Mouse (Mus musculus) urinary bladder, postnatal 10 days (tissue): ENCODE measurements around the gene Fmnl3.
A peak's percentile ranks its signal among the peaks of the same experiment; 100 is the strongest.

Experiments used
- DNase-seq: peaks from one replicate; pipeline ENCODE4 v3.0.0; 2022; ENCODE audit warnings: low spot score

Fmnl3 gene

DNA sequence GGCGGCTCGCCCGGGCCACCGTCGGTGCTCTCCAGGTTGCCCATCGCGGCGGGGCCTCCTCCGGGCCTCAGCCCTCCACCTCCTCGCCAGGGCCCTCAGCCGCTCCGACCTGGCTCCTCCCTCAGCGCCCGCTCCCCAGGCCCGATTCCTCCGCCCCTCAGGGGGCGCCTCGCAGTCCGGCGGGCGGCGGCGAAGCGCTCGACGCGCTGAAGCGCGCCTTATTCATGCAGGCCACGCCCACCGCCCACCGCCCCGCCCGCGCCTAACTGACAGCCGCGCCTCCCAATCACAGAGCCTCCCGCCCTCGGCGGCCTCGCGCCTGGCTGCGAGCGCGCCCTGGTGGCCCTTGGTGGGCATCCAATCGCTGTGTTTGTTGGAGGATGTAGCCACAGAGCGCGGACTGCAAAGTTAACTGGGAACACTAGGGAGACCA, at the start of gene Fmnl3:
TSS of gene Fmnl3 (minus strand) at position 224 of the 433 bp plus-strand sequence.
- peak; percentile 95 for DNase-seq

GRCm38 (mm10) chr15:99417692-99418271, 47.5 kb upstream of the Fmnl3 start:
- DNase-seq: no peak

DNA sequence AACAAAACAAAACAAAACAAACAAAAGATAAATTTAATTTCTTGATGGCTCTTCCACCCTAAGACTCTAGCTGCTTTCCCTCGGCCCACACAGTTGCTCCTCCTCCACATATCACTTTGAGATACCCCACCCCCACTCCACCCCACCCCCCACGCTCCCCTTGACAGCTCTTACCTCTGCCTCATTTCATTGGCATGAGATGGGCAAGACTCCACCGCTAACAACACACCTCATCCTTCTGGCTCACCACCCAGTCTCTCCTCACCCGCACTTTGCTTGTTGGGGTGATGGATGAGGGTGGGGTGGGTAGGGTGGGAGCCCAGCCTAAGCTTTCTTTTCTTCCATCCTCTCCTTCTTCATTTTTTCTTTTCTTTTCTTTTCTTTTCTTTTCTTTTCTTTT, 46.7 kb upstream of the Fmnl3 start:
- DNase-seq: no peak

DNA sequence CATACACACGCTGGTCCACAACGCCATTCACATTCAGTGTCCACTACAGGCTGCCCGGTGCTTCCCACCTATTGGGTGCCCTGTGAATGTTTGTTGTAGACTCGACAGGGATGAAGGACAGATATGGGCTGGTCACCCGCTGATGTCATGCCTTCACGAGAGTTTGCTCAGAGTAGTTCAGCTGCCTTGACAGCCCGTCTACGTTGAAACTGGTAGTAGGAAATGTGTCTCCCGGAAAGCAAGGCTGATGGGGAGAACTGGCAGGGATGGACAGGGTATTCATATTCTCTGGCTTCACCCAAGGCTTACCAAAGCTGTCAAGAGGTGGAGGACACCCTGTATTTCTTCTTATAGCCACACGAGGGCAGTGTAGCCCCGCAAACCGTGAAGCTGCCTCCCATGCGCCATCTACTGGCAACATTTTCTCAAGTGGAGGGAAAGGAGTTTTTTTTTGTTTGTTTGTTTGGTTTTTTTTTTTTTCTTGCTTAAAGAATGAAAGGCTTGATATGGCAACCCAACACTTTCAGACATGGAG, 46.1 kb upstream of the Fmnl3 start:
- DNase-seq: no peak

DNA sequence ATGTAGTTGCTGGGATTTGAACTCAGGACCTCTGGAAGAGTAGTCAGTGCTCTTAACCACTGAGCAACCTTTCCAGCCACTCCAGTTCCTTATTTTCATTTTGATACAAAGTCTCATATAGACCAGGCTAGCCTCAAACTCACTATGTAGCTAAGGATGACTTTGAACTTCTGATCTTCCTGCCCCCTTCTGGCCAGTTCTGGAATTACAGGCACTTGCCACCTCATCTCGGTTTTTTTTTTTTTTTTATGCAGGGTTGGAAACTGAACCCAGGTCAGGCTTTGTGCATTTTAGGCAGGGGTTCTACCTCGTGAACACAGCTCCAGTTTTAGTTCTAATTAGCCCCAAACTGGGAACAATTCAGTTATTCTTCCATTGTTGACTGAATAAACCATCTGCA, 45.5 kb upstream of the Fmnl3 start:
- no peak for DNase-seq

- no peak for DNase-seq
Observed at GRCm38 (mm10) chr15:99411747-99412146, 41.5 kb upstream of the Fmnl3 start.

- DNase-seq: no peak
Observed at GRCm38 (mm10) chr15:99408845-99409244, 38.6 kb upstream of the Fmnl3 start.

GRCm38 (mm10) chr15:99406986-99407570, 36.8 kb upstream of the Fmnl3 start:
- no peak for DNase-seq

DNA sequence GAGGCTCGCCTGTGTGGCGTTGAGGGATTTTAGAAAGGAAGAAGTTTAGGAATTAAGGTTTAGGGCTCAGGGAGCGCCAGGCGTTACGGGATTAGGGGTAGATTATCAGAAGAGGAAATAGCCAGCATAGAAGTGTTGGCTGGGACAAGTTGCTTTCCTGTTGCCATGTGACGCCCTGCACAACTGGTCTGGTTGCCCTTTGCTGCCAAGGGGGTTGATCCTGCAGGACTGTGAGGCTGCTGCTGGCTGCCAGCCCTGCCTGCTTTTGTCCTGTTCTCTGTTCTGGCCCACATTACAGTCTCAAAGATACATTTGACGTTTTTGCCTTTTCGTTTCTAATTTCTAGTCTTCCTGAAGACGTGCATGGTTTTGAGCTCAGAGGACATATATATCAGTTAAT, 34.9 kb upstream of the Fmnl3 start:
- DNase-seq: no peak

- no peak for DNase-seq
Observed at GRCm38 (mm10) chr15:99403159-99403889, 33.0 kb upstream of the Fmnl3 start.

GRCm38 (mm10) chr15:99400602-99401001, 30.3 kb upstream of the Fmnl3 start:
- DNase-seq: no peak

DNA sequence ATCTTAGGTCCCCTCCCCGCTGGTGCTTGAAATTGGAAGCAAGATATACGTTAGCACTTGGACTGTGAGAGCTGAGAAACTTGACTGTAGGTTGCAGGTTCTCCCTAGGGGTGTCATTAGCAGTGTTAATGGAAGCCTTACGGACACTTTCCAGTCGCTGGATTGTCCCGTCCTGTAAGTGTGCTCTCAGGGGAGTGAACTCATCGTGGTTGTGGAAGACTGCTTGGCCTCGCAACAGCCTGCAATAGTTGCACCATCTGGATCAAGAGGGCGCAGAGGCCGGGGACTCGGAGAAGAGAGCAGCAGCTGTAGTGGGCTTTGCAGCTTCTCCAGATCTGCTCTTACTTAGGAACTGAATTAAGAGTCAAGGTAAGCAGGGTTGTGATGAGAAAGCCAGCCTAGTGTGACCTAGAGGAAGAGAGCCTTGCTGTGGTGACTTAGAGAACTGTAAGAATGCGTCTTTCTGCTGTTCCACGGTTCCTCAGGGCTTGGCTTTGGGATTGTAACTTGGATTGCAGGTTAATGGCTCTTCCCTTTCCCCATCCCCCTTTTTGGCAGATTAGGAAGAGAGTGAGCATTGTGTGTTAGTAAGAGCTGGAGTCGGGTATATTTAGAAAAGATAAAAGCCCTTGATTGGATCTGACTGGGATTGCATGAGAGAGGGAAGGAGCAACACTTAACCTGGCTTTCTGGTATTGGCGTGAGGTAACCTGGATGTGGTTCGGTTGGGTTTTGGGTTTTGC, 29.4 kb upstream of the Fmnl3 start:
- no peak for DNase-seq

DNA sequence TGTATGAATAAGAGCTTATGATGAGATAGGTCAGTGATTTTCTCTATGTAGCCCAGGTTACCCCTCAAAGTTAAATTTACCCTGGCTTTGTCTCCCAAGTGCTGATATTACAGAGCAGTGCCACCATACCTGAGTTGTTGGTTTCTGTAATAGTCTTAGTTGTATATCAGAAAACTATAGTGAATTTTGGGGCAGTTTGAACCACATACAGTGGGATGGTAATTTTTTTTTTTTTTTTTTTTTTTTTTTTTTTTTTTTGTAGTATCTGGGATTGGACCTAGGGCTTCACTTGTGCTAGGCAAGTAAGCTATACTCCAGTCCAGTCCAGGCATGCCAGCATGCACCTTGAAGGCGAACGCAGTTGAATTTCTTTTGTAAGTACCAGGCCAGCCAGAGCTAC, 27.3 kb upstream of the Fmnl3 start:
- DNase-seq: no peak

GRCm38 (mm10) chr15:99396875-99397274, 26.6 kb upstream of the Fmnl3 start:
- no peak for DNase-seq

DNA sequence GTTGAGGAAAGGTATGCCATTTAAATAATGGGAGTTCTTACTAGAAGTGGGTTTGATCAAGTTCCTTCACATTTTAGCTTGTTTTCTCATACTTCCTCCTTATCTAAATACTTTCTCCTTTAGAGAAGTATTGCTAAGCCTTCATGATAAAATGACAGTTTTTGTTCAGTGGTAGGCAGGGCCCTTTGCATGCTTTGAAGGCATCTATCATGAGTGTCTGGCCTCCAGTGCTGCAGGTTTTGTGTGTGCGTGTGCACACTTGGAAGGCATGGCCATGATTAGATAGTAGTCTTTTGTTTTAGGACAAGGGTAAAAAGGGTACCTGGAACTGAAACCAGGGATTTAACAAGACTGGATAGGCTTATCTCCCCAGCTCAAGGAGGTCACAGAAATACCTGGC, 26.2 kb upstream of the Fmnl3 start:
- no peak for DNase-seq

GRCm38 (mm10) chr15:99393386-99394252, 23.3 kb upstream of the Fmnl3 start:
- no peak for DNase-seq

DNA sequence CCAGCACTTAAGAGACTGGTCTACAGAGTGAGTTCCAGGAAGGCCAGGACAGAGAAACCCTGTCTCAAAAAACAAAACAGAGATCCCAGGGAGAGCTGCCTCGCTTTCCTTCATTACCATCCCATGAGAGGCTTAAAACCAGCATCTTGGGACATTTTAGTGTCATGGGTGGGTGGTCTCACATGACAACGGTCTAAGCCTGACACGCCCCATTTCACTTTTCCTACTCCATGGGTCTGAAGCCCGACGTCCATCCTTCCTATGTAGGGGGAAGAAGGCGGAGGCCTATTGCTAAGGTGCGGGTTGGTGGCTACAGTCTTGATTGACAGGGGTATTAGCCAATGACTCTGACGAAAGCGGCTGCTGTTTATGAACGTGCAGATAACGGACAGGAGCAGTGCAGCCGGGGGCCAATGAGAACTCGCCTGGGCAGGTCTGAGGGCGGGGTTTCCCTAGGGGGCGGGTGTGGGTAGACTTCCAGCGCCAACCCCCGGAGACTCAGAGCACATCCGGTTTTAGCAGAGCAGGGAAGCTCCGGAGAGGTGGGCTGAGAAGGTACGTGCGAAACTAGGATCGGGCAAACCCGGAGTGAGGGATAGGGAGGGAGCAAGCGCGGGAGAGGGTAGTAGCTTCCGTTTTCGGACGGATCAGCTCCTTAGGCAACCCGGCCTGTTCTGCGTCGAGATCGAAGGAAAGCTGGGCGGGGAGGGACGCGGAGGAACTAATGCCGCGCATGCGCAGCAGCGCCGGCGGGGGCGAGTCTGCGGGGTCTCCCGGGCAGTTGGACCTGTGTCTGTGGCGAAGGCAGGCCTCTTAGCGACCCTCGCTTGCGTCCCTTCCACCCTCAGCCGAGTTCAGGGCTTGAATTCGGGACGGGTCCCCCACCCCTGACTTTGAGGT, 22.5 kb upstream of the Fmnl3 start, which contains the start of gene Tmbim6:
TSS of gene Tmbim6 (plus strand) at position 397 of the 900 bp plus-strand sequence.
- DNase-seq: peak; percentile 93

- DNase-seq: no peak
Observed at GRCm38 (mm10) chr15:99391975-99392374, 21.7 kb upstream of the Fmnl3 start.

GRCm38 (mm10) chr15:99390472-99391401, 20.5 kb upstream of the Fmnl3 start:
- no peak for DNase-seq
